Mouse (Mus musculus) forebrain, embryonic 16.5 days (tissue): ENCODE results near the gene Gm973. TPM values are rescaled to one million over a fixed set of nuclear protein-coding genes. Genes with fewer than 3 reads are reported as not detected.
A peak's percentile ranks its signal among the peaks of the same experiment; 100 is the strongest.

Source experiments
- ATAC-seq: fragments of 200-750 bp; cut with Nextera tagmentation; 2 replicates; pipeline ENCODE4 v1.8.0; 2017; ENCODE audit warnings: mild to moderate bottlenecking, moderate library complexity
- H3K27ac ChIP-seq: fragments of 300-500 bp; sonication (generic); 2 replicates; pipeline ENCODE4 v1.5.1; 2014; ENCODE audit warnings: low read length, control low read depth
- H3K27me3 ChIP-seq: fragments of 300-500 bp; sonication (generic); replicated peaks from 2 replicates; pipeline ENCODE4 v1.6.1; 2014; ENCODE audit warnings: low read length; ENCODE audit not compliant: control insufficient read depth, insufficient read depth
- H3K36me3 ChIP-seq: fragments of 300-500 bp; sonication (generic); 2 replicates; pipeline ENCODE4 v1.6.1; 2014; ENCODE audit not compliant: control insufficient read depth, insufficient read depth
- H3K4me1 ChIP-seq: fragments of 300-500 bp; sonication (generic); replicated peaks from 2 replicates; pipeline ENCODE4 v1.6.1; 2014; ENCODE audit warnings: low read length; ENCODE audit not compliant: control insufficient read depth, insufficient read depth
- H3K4me2 ChIP-seq: fragments of 300-500 bp; sonication (generic); 2 replicates; pipeline ENCODE4 v1.6.1; 2014; ENCODE audit warnings: mild to moderate bottlenecking, low read length, control low read depth
- H3K4me3 ChIP-seq: fragments of 300-500 bp; sonication (generic); replicated peaks from 2 replicates; pipeline ENCODE4 v1.5.1; 2014; ENCODE audit warnings: mild to moderate bottlenecking, low read length, control low read depth
- H3K9ac ChIP-seq: fragments of 300-500 bp; sonication (generic); replicated peaks from 2 replicates; pipeline ENCODE4 v1.6.1; 2014; ENCODE audit warnings: low read depth, low read length, control low read depth
- H3K9me3 ChIP-seq: fragments of 300-500 bp; sonication (generic); 2 replicates; pipeline ENCODE4 v1.6.1; 2016; ENCODE audit warnings: low read length; ENCODE audit not compliant: control insufficient read depth
- WGBS: fragments of 180-500 bp; shearing (Covaris S2); extraction: QIAGEN DNeasy Blood & Tissue Kit; methylation state at CpG from one replicate; pipeline ENCODE4 v1.1.7; 2014; 5-methylcytosine and 5-hydroxymethylcytosine counted together
- polyA plus RNA-seq: library from polyadenylated mRNA; unstranded; fragments of >200 nt; fragmentation: Nextera tagmentation; extraction: Ambion mirVana; gene quantifications from 2 replicates; pipeline ENCODE4 v1.2.1, GENCODE M21; 2015

Gene Gm973
- 6.2 and 6.3 TPM in 2 replicates for polyA plus RNA-seq

- Histone ChIP-seq H3K9me3 (no peaks in the 10 kb centered on the region), H3K4me2 (peak within 1 kb of the TSS; percentile 59), H3K9ac (peak within 1 kb of the TSS; percentile 62), H3K4me3 (peak within 1 kb of the TSS; percentile 43), H3K36me3 (no peaks in the 10 kb centered on the region), H3K27me3 (no peaks in the 10 kb centered on the region), H3K27ac (peak within 1 kb of the TSS; percentile 93), H3K4me1 (peaks cover 20% of the 10 kb centered on the region)
- ATAC-seq = peak; percentile 98
- WGBS = 2% methylated on average over 25 of the region's 25 CpGs
Observed at GRCm38 (mm10) chr1:59516026-59516917, at the start of gene Gm973. TSS of gene Gm973 (plus strand) at chr1:59516264.

DNA sequence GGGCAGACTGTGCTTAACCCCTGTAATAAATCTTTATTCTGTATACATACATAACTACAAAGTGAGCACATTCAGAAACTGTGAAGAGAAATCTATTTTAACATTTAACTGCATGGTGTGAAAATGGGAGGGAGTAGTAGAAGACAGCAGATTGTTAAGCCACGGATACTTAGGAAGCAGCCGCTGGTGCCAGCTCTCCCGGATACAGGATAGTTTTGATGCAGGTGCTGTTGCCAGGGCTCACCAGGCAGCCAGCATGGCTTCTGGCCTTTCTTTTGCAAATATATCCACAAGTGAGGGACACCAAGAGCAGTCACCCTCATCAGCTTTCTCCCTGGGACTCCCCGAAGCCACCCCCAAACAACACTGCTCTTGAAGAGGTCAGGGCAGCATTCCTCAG lies 46.9 kb upstream of the Gm973 start:
- Histone ChIP-seq H3K27ac (no peak overlapping the region), H3K4me1 (peaks cover 4% of the 10 kb centered on the region; the same call in 1 of the 2 replicates), H3K36me3 (no peaks in the 10 kb centered on the region), H3K4me2 (no peak overlapping the region), H3K4me3 (no peak overlapping the region), H3K9me3 (no peaks in the 10 kb centered on the region), H3K27me3 (no peaks in the 10 kb centered on the region), H3K9ac (no peak overlapping the region)
- ATAC-seq = no peak
- 32% methylated on average over 4 of the region's 4 CpGs for WGBS

GRCm38 (mm10) chr1:59470766-59471165 lies 45.3 kb upstream of the Gm973 start:
- Histone ChIP-seq H3K4me3 (no peak overlapping the region), H3K4me1 (no peaks in the 10 kb centered on the region), H3K27me3 (no peaks in the 10 kb centered on the region), H3K9me3 (no peaks in the 10 kb centered on the region), H3K4me2 (no peak overlapping the region), H3K36me3 (no peaks in the 10 kb centered on the region), H3K27ac (no peak overlapping the region), H3K9ac (no peak overlapping the region)
- WGBS = 52% methylated on average over 4 of the region's 4 CpGs
- no peak for ATAC-seq

DNA sequence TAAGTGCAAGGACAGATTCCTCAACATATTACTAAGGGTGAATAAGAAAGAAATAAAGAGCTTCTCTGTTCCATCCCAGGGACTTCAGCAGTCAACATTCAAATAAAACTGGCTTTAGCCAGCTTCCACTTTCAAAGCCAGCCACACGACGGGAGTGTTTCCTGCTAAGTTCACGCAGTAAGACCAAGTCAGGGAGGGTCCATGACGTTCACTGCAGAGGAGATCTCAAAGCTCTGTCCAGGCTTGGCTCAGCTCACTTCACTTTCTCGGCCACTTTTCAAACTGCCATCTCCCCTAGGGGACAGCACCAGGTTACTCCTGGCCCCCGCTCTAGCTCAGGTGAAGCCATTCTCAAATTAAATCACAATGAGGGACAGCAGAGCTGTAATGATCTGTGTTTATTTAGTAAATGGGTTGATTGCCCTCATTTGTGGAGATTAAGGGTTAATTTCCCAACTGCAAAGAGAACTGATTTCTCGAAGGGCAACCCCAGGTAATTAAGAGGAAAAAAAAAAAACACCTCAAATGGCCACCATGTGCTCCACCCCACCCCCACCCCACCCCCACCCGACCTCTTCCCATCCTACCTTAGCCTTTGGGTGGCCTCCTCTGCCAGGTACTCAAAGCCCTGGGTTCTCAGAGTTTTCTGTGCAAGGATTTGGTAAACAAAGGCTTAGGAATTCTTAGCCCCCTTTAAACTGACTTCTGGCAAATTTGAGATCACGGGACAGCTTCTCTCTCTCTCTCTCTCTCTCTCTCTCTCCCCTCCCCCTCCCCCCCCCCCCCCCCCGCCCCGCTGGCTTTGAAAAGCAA lies 43.5 kb upstream of the Gm973 start:
- 9% methylated on average over 9 of the region's 11 CpGs for WGBS
- no peak overlapping the region for H3K27ac ChIP-seq
- ATAC-seq = no peak
- no peak overlapping the region for H3K9ac ChIP-seq
- H3K36me3 ChIP-seq = no peaks in the 10 kb centered on the region
- H3K9me3 ChIP-seq = no peaks in the 10 kb centered on the region
- H3K4me1 ChIP-seq = no peaks in the 10 kb centered on the region
- no peak overlapping the region for H3K4me3 ChIP-seq
- H3K4me2 ChIP-seq = no peak overlapping the region
- no peaks in the 10 kb centered on the region for H3K27me3 ChIP-seq

- no peaks in the 10 kb centered on the region for H3K27me3 ChIP-seq
- no peak overlapping the region for H3K4me2 ChIP-seq
- no peak overlapping the region for H3K9ac ChIP-seq
- no peak overlapping the region for H3K27ac ChIP-seq
- no peak for ATAC-seq
- H3K36me3 ChIP-seq = no peaks in the 10 kb centered on the region
- H3K4me3 ChIP-seq = no peak overlapping the region
- H3K9me3 ChIP-seq = no peaks in the 10 kb centered on the region
- 1% methylated on average over 4 of the region's 4 CpGs for WGBS
- H3K4me1 ChIP-seq = no peaks in the 10 kb centered on the region
Observed at GRCm38 (mm10) chr1:59473181-59473555, 42.9 kb upstream of the Gm973 start.

DNA sequence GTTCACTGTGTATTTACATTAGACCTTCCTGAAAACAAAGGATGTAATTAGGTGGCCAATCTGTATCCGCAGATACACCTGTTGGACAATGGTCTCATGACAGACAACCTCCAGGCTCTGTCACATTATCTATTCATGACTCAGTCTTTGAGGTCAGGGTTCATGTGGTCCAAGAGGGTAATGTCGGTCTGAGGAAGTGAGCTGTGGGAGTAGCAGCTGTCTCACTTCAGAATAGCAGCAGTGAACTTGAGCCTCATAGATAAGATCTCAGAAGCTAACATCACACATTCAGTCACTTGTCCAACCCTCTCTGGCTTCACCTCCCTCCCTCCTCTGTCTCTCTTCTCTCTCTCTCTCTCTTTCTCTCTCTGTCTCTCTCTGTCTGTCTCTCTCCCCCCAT lies 40.4 kb upstream of the Gm973 start:
- no peak overlapping the region for H3K4me3 ChIP-seq
- WGBS = 41% methylated on average over 2 of the region's 2 CpGs
- peaks cover under 1% of the 10 kb centered on the region; the same call in 1 of the 2 replicates for H3K4me1 ChIP-seq
- no peaks in the 10 kb centered on the region for H3K27me3 ChIP-seq
- H3K9ac ChIP-seq = no peak overlapping the region
- H3K36me3 ChIP-seq = no peaks in the 10 kb centered on the region
- no peak overlapping the region for H3K4me2 ChIP-seq
- H3K27ac ChIP-seq = no peak overlapping the region
- no peak for ATAC-seq
- no peaks in the 10 kb centered on the region for H3K9me3 ChIP-seq

DNA sequence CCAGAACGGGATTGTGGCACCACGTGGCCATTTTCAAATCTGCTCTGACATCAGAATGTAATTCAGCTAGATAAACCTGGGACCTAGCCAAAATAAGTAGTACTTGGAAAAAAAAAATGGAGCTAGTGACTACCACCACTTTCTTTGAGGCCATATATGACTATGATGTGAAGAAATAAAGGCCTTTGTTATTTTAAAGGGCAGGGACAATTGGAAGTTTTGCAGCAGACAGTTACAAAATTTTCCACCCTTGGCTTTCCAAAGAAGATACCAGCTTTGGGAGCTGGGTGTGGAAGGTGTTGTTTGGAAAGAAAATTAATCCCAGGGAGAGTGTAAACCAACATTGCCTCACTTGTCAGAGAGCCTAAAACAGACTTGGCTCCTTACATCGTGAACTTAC lies 37.2 kb upstream of the Gm973 start:
- no peak overlapping the region for H3K27ac ChIP-seq
- H3K4me2 ChIP-seq = no peak overlapping the region
- H3K4me3 ChIP-seq = no peak overlapping the region
- no peak overlapping the region for H3K9ac ChIP-seq
- no peaks in the 10 kb centered on the region for H3K9me3 ChIP-seq
- 88% methylated on average over 3 of the region's 3 CpGs for WGBS
- H3K4me1 ChIP-seq = peaks cover 31% of the 10 kb centered on the region
- H3K36me3 ChIP-seq = no peaks in the 10 kb centered on the region
- no peak for ATAC-seq
- peaks cover 2% of the 10 kb centered on the region; the same call in 1 of the 2 replicates for H3K27me3 ChIP-seq

DNA sequence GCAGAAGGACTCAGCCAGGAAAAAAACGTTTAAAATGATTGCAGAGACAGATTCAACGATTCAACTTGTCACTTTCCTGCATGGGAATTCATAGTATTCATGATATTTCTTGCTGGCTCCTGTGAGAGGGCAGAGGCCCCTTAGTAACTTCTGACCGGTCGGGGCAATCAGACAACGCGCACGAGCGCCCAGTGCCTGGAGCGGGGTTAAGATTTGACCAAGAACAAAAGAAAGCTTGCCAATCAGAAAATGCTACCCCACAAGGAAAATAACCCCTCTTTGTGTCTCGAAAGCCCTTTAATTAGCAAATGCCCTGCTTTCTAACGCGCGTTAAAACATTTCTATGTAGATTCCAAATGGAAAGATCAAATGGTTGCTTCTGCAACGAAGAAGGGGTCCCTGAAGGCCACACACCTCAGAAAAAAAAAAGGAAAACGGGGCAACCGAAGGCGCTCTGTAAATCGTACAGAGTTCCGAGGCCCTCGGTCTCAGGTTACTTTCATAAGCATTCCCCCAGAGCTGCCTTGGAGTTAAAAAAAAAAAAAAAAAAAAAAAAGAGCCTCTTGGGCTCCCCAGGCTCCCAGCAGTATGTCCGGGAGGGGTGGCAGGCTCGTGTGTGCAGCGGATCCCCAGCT lies 35.1 kb upstream of the Gm973 start:
- ATAC-seq = no peak
- 3% methylated on average over 23 of the region's 23 CpGs for WGBS
- H3K9ac ChIP-seq = peak overlapping the region; percentile 27; the same call in 1 of the 2 replicates
- no peaks in the 10 kb centered on the region for H3K36me3 ChIP-seq
- H3K4me1 ChIP-seq = peaks cover 47% of the 10 kb centered on the region
- peak overlapping the region; percentile 63 for H3K4me3 ChIP-seq
- H3K27me3 ChIP-seq = peaks cover 2% of the 10 kb centered on the region
- H3K9me3 ChIP-seq = no peaks in the 10 kb centered on the region
- H3K27ac ChIP-seq = peak overlapping the region; percentile 64; the same call in 1 of the 2 replicates
- peak overlapping the region; percentile 83 for H3K4me2 ChIP-seq
